Mouse (Mus musculus) ES-Bruce4 (cell line): ENCODE measurements around the gene Eif6.

Experiments
- CTCF ChIP-seq: IDR thresholded peaks from one replicate; pipeline ENCODE4 v1.8.1; 2011; ENCODE audit warnings: low read depth, low read length
- POLR2A ChIP-seq: IDR thresholded peaks from one replicate; pipeline ENCODE4 v1.8.1; 2011; ENCODE audit warnings: low read length; ENCODE audit not compliant: insufficient read depth

DNA sequence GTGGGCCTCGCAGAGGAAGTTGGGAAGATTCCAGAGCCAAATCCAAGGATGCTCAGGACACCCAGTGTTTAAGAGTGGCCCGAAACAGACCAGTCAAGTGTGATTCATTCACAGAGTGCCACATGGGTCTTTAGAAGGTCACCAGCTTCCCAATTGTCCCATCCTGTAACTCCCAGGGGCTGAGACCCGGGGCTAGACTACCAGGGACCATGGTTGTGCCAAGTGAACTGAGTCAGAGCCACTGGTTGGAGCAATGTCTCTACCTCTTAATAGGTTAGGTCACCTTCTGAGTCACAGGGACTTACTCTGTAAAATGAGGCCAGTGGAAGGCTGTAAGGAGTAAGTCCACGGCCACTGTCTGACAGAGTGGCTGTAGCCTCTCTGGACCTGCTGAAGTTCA is 12.2 kb upstream of the Eif6 start:
- TF ChIP-seq CTCF = no peak
- no peak for TF ChIP-seq POLR2A
